Mouse (Mus musculus) heart, adult 18-20 months (tissue): ENCODE data around the gene Eno2. TPM values are rescaled to one million over a fixed set of nuclear protein-coding genes. Genes with fewer than 3 reads are reported as not detected.

ENCODE experiments used
- DNase-seq, 2 experiments: peaks; one replicate each; pipeline ENCODE4 v3.0.0; 2021 to 2022; ENCODE audit warnings: mixed read lengths in 1 of 2
- total RNA-seq, 2 experiments: library from RNA; stranded (reverse); gene quantifications; 2 replicates each; pipeline ENCODE4 v1.2.3; 2021

Eno2 gene
- total RNA-seq, 2 experiments from 2014 or later, result 2.5 to 2.7 TPM

DNA sequence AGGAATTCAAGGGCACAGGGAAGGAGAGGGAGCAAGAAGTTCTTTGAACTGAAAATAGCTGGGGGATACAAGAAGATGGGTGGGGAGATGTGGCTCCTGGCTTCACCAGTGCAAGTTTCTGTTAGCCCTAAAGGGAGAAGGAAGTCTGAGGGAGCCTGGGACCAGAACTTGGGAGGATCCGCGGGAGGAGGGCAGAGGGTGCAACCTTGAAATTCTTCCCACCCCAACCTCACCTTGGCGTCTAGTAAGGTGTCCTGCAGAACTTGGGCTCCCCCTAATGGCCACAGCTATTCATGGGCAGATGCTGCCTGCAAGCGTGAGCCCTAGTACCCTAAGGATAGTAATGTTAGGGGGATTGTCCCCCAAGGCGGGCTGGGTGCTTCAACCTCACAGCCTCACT, 10.2 kb downstream of the Eno2 start:
- peak; percentile 88 to 92 for DNase-seq

DNA sequence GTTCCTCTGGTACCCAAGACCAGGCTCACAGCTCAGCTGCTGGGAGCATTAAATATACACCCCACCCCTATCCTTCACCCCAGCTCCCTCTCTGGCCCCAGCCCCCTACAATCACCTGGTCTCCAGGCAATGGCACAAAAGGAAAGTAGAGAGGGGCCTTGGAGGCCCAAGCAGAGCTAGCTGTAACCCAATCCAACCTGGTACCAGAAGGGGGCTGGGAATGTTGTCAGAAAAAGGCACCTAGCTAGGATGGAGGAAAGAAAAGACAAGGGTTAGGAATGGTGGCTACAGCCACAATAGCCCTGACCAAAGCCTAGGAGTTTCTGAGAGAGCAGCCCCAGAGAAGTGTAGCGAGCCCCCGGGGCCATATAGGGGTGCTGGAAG, 10.6 kb downstream of the Eno2 start:
- no peak for DNase-seq

DNA sequence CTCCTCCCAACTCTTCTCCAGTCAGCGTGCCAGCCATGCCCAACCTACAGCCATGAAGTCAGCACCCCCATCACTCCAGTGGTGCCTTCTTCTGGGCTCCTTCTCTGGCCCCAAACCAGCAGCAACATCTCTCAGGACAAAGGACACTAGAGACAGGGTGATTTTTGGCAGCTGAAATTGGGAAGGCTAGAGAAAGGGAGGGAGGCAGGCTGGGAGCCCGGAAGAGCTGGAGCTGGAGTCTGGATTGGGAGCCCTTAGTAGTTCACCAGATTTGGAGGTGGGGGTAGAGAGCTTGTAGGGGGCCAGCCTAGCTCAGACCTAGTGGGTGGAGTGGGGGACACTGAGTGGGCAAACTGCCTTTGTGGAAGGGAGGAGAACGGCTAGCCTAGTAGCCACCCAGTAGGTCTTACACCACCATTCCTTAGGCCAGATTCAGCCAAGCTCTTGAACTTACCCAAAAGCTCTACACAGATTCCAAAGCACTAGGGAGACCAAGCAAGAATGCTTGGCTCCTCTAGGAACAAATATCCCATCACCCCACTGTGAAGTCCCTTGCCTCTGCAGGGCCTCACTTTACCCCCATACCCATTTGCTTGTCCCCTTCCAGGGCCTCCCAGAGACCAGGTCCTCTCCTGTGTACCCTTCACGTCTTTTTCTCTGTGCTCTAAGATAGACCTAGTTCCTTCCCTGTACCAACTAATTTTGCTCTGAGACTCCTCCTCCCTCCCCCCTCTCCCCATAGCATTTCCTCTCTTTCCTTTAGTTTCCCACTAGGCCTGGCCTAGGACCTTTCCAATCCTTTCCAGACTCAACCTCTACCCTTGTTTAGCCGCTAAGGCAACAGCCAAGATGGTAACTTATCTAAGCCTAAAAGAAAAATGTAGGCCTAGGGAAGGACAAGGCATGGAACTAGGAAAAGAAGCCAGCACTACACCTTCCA, 11.3 kb downstream of the Eno2 start:
- peak; percentile 80 for DNase-seq

DNA sequence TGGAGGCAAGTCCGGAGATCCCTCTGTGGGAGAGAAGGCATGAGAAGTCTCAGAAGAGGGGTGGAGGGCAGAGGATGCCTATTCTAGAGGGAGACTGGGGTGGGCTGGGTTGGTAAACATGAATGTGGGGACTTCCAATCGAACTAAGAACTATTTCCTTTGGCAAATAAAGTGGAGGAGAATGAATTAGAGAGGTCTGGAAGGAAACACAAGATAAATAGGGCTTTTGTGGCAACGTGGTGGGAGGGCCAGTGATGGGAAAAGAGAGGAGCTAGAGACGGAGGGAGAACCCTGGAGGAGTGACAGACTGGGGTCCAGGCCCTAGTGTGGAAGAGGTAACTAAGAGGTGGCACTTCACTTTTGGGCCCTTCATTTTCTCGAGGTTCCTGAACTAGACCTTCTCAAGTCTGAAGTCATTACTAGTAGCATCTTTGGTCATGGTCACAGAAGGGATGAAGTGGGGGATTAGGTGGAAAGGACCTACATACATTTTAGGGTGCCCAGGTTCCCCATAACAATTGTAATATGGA, 12.1 kb downstream of the Eno2 start:
- DNase-seq, result no peak

DNA sequence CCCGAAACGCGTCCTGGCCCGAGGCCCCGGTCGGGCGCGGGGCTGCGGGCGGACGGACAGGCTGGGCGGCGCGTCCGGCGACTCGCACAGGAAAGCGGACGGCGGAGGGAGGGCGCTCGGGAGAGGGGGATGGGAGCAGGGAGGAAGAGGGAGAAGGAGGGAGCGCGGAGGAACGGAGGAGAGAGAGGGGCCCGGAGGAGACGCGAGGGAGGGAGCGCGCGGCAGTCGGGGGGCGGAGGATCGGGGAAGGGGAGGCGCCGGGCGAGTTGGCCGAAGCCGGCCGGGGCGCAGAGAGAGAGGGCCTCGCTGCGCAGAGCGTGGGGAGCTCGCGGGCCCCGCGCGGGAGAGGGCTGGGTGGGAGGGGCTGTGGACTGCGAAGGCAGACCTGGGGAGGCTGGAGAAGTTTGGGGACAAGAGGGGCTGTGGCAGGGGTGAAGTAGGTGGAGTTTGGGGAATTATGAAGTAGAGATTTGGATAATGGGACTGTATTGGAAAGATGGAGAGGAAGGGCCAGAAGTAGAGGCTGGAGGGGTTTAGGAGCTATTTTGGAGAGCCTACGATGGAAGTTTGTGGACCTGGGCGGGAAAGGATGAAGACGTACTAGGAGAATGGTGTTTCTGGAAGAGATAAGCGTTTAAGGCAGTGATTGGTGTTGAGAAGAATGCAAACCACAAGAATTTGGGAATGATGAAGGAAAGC, 12.7 kb downstream of the Eno2 start:
- DNase-seq, result peak; percentile 89 to 92

DNA sequence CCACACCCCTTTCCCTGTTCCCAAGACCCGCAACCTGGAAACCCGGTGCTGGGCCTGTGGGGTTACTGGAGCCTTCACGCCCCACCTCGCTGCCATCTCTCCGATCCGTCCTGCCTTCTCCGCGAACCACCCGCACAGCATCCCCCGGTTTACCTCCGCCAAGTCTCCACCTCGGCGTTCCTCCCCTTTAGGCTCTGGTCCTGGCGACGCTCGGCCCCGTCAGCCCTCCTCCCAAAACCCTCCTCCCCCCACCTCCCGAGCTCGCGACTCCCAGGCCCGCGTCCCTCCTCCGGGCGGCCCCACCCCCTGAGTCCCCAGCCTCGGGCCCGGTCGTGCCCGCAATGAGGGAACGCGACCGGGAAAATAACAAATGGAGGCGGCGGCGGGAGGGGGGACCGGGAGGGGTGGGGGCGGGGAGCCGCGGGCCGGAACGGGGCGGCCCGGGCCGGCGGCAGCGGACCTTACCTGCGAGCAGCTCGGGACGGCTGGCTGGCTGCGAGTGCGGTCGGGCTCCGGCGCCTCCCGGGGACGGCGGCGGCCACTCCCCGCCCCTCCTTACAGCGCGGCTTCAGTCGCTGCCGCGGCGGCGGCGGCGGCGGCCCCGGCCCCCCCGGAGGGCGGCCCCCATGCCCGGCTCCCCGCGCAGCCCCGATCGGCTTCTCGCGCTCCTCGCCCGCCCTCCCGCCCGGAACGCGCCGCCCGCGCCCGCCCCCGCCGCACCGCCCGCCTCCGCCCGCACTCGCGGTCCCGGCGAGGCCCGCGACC, 13.5 kb downstream of the Eno2 start, which contains the start of the genes Gm45234 and Atn1:
Gm45234 (minus strand) TSS at position 191 of the 765 bp plus-strand sequence.
Atn1 (minus strand) TSS at position 694 of the 765 bp plus-strand sequence.
- DNase-seq, result peak; percentile 81 to 87

DNA sequence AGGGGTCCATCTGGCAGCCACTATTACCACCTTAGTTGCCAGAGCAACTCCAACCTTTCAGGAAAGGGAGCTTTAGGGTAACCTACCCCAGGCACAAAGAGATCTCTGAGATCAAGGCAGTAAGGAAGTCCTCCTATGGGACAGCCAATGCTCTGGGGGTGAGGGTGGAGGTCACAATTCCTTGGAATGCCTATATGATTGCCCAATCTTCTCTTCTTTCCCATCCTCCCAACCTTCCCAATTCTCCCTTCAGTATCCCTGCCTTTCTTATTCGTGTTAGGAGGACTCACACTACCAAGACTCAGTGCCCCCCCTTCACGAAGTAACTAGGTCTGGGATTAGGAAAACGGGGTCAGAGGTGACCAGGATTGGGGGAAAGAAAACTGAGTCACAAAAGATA, 14.2 kb downstream of the Eno2 start:
- DNase-seq, result peak in 1 of 2 experiments; percentile 32

DNA sequence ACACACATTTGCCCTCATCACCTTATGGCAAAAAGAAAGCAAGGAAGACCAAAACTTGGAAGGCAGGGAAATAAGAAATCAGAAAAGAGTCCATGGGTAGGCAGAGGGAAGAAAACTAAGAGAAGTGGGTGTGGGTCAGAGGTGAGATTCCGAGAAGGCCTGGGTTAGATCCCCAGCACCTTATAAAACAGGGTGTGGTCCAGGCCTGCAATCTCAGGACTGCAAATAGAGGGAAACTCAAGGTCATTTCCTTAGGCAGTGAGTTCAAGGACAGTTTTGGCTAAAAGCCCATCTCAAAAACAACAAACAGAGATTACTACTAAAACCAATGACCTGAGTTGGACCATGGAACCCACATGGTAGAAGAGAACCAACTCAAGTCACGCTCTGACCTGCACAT, 15.6 kb downstream of the Eno2 start:
- DNase-seq, result no peak

DNA sequence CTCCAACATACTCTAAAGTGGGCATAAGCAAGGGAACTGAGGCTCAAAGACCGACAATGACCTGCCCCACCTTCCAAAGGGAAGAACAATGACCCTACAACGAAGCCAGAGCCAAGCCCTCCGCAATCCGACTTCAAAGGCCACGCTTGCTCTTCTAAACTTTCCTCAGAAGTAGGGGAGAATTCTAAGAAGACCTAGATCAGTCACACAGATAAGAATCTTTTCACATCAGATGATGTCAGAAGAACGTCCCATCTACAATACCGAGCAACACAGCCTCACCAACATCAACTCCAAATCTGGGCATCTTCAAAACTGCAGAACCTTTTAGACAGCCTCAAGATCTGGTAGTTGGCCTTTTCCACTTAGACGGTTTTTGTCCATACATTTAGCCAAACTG, 19.1 kb downstream of the Eno2 start:
- DNase-seq, result no peak

DNA sequence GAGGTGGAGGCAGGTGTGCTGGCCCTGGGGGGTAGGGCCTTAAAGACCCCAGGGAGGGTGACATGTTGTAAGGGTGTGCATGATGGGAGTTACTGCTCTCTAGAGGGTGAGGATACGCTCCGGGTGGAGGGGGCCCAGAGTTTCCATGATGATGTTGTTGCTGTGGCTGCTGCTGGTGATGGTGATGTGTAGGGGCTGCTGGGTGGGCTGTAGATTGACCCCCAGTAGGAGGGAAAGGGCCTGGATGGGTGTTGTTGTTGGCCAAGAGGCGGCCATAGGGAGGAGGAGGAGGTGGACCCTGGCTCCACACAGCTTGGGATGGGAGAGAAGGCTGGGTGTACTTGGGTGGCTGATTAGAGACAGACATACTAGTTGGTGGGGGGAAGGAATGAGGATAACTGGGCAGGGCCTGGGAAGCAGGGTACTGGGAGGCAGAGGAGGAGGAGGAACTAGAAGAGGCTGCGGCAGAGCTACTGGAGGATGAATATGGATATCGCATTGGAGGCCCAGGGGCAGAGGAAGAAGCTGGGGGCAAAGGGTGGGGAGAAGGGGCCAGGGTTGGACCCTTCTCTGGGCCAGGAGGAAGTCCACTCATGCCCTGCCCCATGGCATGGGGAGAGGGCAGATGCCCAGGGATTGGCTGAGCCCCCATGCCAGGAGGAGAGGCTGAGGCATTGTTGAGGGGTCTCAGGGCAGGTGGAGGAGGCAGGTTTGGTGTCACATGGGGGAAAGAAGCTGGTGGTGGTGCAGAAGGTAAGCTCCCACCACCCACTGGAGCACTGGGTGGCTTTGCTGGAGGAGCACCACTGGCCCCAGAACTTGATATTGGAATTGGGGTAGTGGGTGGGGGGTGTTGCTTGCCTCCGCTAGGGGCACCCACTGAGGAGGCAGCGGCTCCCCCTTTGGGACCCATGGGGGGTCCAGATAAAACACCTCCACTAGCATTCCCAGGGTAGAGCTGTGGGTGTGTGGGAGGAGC, 22.5 kb downstream of the Eno2 start:
- DNase-seq, result no peak

DNA sequence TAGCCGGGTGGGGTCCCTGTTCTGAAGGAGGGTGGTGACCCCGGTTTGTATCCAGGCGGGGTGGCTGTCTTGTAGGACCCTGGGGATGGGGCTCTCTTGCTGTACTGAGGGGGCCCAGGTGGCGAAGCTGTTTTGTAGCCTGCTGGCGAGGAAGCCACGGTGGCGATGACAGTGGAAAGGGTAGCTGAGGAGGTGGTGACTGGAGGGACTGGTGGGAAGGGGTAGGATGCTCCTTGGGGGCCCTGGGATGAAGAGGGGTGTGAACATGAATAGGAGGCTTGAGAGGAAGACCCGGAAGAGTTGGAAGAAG, 23.2 kb downstream of the Eno2 start:
- peak in 1 of 2 experiments; percentile 38 for DNase-seq

DNA sequence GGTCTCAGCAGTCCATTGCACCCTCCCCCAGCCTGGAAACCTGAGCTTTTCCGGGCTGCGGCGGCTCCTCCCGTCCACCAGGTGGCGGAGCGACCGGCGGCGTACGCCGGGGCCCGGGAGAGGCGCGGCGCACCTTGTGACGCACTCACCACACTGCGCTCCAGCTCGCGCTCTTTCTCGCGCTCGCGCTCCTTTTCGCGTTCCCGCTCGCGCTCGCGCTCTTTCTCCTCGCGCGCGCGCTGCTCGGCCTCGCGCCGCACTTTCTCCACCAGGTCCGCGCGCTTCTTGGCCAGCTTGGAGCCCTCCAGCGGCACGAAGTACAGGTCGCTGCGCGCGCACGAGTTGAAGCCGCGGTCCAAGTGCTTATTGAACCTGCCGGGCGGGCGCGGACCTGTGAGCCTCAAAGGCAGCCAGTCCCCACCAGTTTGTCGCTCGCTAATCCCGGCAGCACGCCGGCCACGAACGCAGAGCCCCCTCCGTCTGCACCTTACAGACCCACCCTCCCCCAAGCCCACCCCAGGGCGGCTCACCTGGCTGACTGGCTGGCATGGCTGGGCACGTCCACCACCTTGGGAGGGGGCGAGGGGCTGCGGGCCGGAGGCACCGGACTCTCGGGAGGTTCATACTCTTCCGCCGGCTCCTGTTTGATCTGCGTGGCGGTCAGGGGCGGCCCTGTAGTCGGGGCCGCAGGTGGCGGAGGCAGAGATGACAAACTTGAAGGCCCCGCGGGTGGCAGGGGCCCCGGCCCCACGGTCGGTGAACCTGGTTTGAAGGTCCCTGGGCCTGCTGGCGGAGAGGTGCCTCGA, 23.8 kb downstream of the Eno2 start:
- DNase-seq, result peak; percentile 94 to 95

DNA sequence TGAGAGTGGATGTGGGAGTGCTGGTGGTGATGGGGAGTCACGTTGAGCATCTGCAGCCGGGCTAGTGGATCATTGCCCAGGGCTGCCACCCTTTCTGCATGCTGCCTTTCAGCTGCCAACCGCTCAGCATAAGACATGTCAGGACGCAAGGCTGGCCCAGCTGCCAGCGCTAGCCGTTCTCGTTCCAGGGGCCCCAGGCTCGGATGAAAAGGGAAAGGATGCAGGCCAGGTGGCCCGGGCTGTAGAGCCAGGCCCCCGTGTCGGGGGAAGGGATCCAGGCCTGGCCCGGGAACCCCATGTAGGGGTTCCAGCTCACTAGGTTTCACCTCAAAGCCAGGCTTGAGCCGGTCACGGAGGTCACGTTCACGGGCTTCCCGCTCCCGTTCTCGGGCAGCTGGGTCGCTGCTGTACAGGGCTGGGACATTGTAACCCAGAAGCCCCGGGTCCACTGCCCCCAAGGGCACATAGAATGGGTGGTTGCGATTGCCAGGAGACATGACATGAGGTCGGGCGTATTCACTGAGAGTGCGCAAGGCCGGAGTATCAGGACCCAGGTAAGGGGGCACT, 24.6 kb downstream of the Eno2 start:
- no peak for DNase-seq

DNA sequence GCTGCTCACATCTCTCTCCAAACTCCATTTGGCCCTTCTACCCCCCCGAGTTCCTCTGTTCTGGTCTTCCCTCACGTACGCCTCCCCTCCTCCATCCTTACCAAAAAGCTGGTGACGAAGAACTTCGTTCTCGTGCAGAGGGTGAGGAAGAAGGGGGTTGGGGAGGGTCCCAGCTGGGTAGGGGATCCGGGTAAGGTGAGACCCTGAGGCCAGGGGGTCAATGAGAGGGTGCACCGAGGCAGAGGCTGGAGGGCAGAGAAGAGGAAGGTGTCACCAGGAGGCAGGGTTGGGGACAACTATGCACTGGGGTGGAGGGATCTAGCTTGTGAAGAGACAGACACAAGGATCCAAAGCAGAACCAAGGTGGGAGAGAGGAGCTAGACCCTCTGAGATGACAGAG, 25.8 kb downstream of the Eno2 start:
- no peak for DNase-seq

DNA sequence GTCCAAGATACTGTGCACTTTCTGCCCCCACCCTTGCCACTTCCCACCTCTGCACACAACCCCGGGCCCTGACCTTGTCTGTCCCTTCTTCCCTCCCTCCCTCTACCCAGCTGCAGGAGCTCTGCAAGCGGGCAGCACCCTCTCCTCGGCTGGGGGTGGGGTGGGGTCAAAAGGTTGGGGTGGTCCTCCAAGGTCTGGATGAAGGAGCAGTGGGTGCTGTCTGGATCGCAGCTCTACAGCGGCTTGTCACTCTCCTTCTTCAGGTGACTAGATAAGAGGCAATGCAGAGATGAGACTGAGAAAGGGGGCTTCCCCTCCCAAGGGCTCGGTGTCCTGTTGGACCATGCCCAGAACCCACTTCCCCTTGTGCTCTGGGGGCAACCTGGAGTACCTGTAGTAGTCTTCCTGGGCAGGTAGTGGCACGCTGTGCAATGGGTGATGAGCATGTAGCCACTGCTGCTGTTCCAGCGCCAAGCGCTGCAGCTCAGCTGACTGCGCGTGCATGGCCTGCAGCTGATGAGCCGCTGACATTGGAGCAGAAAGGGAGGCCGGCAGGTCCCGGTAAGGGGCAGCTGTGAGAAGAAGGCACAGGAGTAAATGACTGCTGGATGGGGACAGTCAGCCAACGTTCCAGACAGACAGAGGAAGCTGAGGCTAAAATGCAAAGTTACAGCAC, 26.5 kb downstream of the Eno2 start:
- DNase-seq, result no peak

DNA sequence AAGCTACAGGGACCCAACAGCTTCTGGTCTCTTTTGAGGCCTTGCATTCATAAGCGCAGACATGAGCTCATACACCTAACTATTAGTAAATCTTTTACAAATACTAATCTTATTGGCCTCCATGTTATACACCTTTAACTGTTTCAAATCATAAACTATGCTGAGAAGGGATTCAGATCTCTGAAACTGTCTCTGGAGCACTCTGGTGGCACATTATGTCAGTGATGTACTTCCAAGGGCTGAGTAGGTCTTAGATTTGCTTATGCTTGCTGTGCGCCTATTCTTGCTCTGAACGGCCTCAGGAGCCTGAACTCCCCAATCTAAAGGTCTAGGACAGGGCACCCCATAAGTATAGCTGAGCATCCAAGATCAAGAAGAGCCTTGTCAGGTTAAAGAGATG, 27.6 kb downstream of the Eno2 start:
- DNase-seq, result no peak

DNA sequence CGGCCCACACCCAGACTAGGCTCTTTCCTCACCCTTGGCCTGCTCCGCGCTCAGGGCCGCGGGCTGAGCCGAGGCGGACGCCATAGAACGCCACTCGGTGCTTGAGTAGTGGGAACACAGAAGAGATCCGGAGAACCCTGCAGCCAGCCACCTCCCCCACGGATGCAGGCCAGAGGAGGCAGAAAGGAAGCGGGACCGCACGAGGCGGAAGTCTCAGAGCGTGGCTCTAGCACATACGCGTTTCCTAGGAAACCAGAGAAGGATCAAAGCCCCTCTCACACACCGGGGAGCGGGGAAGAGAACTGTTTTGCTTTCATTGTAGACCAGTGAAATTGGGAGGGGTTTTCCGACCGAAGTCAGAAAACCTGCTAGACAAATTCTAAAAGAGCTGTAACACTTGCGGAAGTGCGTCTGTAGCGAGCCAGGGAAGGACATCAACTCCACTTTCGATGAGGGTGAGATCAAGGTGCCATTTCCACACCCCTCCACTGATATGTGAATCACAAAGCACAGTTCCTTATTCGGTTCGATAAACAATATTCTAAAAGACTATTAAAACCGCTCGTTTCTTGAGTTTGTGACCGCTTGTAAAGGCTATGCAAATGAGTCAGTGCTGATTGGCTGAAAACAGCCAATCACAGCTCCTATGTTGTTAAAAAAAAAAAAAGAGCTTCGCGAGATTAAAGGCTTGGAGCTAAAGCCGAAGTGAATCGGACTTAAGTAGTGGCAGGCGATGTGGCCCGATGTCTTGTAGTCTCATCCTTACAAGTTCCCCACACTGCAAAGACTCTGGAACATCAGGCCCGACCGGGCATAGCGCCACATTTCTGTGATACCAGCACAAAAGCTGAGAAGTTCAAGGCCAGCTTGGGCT, 28.3 kb downstream of the Eno2 start, which contains the start of gene Grcc10:
Grcc10 (minus strand) TSS at position 487 of the 874 bp plus-strand sequence.
- DNase-seq, result peak; percentile 92 to 93
